Mouse (Mus musculus) limb, embryonic 11.5 days (tissue): ENCODE data around the gene Rbm14. TPM values are rescaled to one million over a fixed set of nuclear protein-coding genes. Genes with fewer than 3 reads are reported as not detected.
"Not testable (repeated sequence)": the region's sequence is repeated elsewhere in the genome, so short reads cannot be mapped to it uniquely, and the experiment has no call there.

Experiments
- ATAC-seq: fragments of 200-750 bp; cut with Nextera tagmentation; 2 replicates; pipeline ENCODE4 v1.8.0; 2017; ENCODE audit warnings: low read depth; ENCODE audit not compliant: insufficient number of reproducible peaks, low FRiP score, low TSS enrichment
- DNase-seq: peaks from one replicate; pipeline ENCODE4 v3.0.0-alpha.2; 2015; ENCODE audit warnings: low spot score
- H3K27ac ChIP-seq: fragments of 300-500 bp; sonication (generic); replicated peaks from 2 replicates; pipeline ENCODE4 v1.5.1; 2014; ENCODE audit warnings: low read depth, mild to moderate bottlenecking, low read length
- H3K27me3 ChIP-seq: fragments of 300-500 bp; sonication (generic); 2 replicates; pipeline ENCODE4 v1.6.1; 2014; ENCODE audit warnings: mild to moderate bottlenecking, low read length, mixed read lengths; ENCODE audit not compliant: control insufficient read depth, insufficient read depth
- H3K36me3 ChIP-seq: fragments of 300-500 bp; sonication (generic); 2 replicates; pipeline ENCODE4 v1.6.1; 2014; ENCODE audit warnings: mild to moderate bottlenecking, low read length, moderate library complexity, mixed read lengths; ENCODE audit not compliant: control insufficient read depth, insufficient read depth
- H3K4me1 ChIP-seq: fragments of 300-500 bp; sonication (generic); 2 replicates; pipeline ENCODE4 v1.6.1; 2014; ENCODE audit warnings: low read length, mixed read lengths; ENCODE audit not compliant: control insufficient read depth, insufficient read depth
- H3K4me2 ChIP-seq: fragments of 300-500 bp; sonication (generic); 2 replicates; pipeline ENCODE4 v1.6.1; 2014; ENCODE audit warnings: low read depth, mild to moderate bottlenecking, moderate library complexity; ENCODE audit not compliant: severe bottlenecking
- H3K4me3 ChIP-seq: fragments of 300-500 bp; sonication (generic); 2 replicates; pipeline ENCODE4 v1.5.1; 2014; ENCODE audit warnings: low read depth, low read length
- H3K9ac ChIP-seq: fragments of 300-500 bp; sonication (generic); 2 replicates; pipeline ENCODE4 v1.6.1; 2014; ENCODE audit warnings: mild to moderate bottlenecking, low read length
- H3K9me3 ChIP-seq: fragments of 300-500 bp; sonication (generic); 2 replicates; pipeline ENCODE4 v1.6.1; 2016; ENCODE audit warnings: low read length; ENCODE audit not compliant: control insufficient read depth
- WGBS: fragments of 180-500 bp; shearing (Covaris S2); extraction: QIAGEN DNeasy Blood & Tissue Kit; methylation state at CpG from one replicate; pipeline ENCODE4 v1.1.7; 2014; 5-methylcytosine and 5-hydroxymethylcytosine counted together
- polyA plus RNA-seq: library from polyadenylated mRNA; unstranded; fragments of >200 nt; fragmentation: Nextera tagmentation; extraction: Ambion mirVana; gene quantifications from 2 replicates; pipeline ENCODE4 v1.2.1, GENCODE M21; 2014

The Rbm14 gene
- polyA plus RNA-seq, 1 experiment from 2014 or later = 119 TPM

- Histone ChIP-seq H3K27me3 (no peaks in the 10 kb centered on the region), H3K27ac (no peak overlapping the region), H3K4me3 (no peak overlapping the region), H3K36me3 (peaks cover 2% of the 10 kb centered on the region; the same call in 1 of the 2 replicates), H3K4me2 (no peak overlapping the region), H3K9ac (no peak overlapping the region), H3K4me1 (no peaks in the 10 kb centered on the region), H3K9me3 (no peaks in the 10 kb centered on the region)
- ATAC-seq = no peak
- 65% methylated on average over 7 of the region's 7 CpGs for WGBS
- no peak for DNase-seq
These were observed 17.7 kb upstream of the Rbm14 start for GRCm38 (mm10) chr19:4829156-4829555.

DNA sequence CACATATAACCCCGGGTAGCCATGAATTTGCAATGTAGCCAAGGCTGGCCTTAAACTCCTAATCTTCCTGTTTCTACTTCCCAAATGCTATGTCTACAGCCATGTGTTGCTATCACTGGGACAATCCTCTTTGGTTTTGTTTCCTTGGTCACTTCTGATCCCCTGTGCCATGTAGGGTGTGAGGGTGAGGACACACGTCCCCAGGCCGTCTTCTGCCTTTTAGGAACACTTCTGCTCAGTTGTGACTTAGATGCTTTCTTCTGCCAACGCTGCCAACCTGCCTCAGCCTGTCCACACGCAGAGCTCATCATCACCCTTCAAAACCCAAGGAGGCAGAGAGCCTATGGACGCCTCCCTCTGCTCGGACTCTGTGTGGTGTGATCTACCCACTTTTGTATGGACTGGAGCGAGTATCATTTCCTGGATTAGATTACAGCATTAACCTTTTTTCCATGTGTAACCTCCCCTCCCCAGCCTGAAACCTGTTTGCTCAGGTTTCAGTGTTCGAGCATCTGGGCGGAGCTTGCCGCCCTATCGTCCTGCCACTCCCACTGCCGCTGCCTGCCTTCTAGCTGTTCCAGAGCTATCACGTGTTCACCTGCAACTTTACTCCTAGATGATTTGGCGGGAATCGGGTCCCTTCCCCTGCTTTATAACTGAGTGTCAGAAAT lies 17.1 kb upstream of the Rbm14 start:
- no peak for DNase-seq
- no peaks in the 10 kb centered on the region for H3K27me3 ChIP-seq
- WGBS = 49% methylated on average over 16 of the region's 16 CpGs
- no peak for ATAC-seq
- peaks cover 2% of the 10 kb centered on the region; the same call in 1 of the 2 replicates for H3K36me3 ChIP-seq
- H3K4me3 ChIP-seq = no peak overlapping the region
- no peaks in the 10 kb centered on the region for H3K9me3 ChIP-seq
- H3K9ac ChIP-seq = no peak overlapping the region
- H3K4me2 ChIP-seq = no peak overlapping the region
- no peaks in the 10 kb centered on the region for H3K4me1 ChIP-seq
- no peak overlapping the region for H3K27ac ChIP-seq

DNA sequence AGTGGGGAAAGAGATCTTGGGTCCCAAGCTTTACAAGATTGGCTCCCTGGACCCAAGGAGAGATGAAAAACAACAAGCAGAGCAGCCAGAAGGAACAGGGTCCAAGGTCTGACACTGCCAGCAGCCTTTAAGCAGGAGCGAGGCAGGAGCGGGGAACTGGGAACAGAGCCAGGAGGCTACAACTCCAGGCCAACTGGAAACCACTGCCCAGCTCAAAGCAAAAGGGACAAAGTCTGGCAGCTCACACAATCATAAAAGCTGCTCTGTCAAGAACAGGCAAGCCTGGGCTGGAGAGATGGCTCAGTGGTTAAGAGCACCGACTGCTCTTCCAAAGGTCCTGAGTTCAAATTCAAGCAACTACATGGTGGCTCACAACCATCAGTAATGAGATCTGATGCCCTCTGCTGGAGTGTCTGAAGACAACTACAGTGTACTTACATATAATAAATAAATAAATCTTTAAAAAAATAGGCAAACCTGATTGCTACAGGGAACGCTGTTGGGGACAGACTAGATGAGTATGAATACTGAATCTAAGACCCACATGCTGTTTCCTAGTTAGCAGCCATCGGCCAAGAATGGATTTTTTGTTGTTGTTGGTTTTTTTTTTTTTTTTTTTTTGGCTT lies 9.4 kb upstream of the Rbm14 start:
- Histone ChIP-seq H3K4me2 (no peak overlapping the region), H3K36me3 (peaks cover 2% of the 10 kb centered on the region; the same call in 1 of the 2 replicates), H3K4me1 (no peaks in the 10 kb centered on the region), H3K9ac (no peak overlapping the region), H3K4me3 (no peak overlapping the region), H3K27me3 (no peaks in the 10 kb centered on the region), H3K27ac (no peak overlapping the region), H3K9me3 (no peaks in the 10 kb centered on the region)
- 84% methylated on average over 5 of the region's 5 CpGs for WGBS
- no peak for ATAC-seq
- no peak for DNase-seq

DNA sequence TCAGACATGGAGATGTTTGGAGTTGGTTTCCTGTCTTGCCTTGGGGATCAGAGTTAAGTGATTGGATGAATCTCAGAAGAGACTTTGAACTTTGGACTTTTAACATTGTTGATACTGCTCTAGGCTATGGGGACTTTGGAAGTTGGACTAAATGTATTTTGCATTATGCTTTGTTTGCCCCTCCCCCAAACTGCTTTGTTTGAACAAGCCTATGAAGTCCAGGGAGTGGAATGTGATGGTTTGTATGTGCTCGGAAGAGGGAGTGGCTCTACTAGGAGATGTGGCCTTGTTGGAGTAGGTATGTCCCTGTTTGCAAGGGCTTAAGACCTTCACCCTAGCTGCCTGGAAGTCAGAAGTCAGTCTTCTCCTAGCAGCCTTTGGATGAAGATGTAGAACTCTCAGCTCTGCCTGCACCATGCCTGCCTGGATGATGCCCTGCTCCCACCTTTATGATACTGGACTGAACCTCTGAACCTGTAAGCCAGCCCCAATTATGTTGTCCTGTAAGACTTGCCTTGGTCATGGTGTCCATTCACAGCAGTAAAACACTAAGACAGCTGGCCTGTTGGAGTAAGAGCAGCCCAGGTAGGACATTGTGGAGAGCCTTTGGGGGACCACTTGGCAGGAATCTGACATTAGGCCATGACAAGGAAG lies 5.9 kb upstream of the Rbm14 start:
- Histone ChIP-seq H3K36me3 (no peaks in the 10 kb centered on the region), H3K4me3 (no peak overlapping the region), H3K27me3 (no peaks in the 10 kb centered on the region), H3K4me2 (no peak overlapping the region), H3K27ac (no peak overlapping the region), H3K4me1 (no peaks in the 10 kb centered on the region), H3K9ac (no peak overlapping the region), H3K9me3 (no peaks in the 10 kb centered on the region)
- ATAC-seq = no peak
- no peak for DNase-seq
- WGBS = 64% methylated on average over 1 of the region's 1 CpGs

DNA sequence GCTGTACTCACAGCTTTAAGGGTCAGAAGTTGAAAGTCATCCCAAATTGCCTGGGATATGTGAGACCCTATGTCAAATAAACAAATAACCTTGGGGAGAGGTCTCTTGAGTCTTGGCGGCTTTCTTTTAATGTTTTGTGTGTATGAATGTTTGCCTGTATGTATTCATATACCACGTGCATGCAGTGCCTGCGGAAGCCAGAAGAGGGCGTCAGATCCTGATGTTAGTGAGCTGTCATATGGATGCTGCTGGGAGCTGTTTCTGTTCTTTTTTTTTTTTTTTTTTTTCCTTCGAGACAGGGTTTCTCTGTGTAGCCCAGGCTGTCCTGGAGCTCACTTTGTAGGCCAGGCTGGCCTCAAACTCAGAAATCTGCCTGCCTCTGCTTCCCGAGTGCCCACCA lies 1.6 kb upstream of the Rbm14 start:
- DNase-seq (peak; percentile 44), ATAC-seq (no peak)
- H3K4me3 ChIP-seq = no peak overlapping the region
- no peaks in the 10 kb centered on the region for H3K27me3 ChIP-seq
- no peak overlapping the region for H3K27ac ChIP-seq
- no peak overlapping the region for H3K9ac ChIP-seq
- no peaks in the 10 kb centered on the region for H3K36me3 ChIP-seq
- no peak overlapping the region for H3K4me2 ChIP-seq
- no peaks in the 10 kb centered on the region for H3K9me3 ChIP-seq
- 81% methylated on average over 6 of the region's 6 CpGs for WGBS
- H3K4me1 ChIP-seq = peaks cover 9% of the 10 kb centered on the region

DNA sequence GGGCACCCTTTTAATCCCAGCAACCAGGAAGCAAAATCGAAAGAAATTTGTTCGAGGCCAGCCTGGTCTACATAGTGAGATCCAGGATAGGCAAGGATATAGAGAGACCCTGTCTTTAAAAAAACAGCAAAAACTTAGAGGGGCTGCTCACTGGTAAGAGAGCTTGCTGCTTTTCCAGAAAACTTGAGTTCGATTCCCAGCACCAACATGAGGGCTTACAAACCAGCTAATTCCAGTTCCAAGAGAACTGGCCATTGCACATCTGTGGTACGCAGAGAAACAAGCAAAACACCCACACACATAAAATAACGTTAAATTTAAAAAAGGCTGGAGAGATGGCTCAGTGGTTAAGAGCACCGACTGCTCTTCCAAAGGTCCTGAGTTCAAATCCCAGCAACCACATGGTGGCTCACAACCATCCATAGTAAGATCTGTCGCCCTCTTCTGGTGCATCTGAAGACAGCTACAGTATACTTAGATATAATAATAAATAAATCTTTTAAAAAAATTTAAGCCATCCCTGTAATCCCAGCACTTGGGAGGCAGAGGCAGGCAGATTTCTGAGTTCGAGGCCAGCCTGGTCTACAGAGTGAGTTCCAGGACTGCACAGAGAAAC lies 1.0 kb upstream of the Rbm14 start:
- Histone ChIP-seq H3K4me3 (peak overlapping the region; percentile 70), H3K9ac (peak overlapping the region; percentile 84), H3K4me2 (peak overlapping the region; percentile 46; the same call in 1 of the 2 replicates)
- H3K27ac ChIP-seq, ATAC-seq, H3K9me3 ChIP-seq, DNase-seq, H3K4me1 ChIP-seq, H3K36me3 ChIP-seq, H3K27me3 ChIP-seq: not testable (repeated sequence)
- 81% methylated on average over 8 of the region's 8 CpGs for WGBS

DNA sequence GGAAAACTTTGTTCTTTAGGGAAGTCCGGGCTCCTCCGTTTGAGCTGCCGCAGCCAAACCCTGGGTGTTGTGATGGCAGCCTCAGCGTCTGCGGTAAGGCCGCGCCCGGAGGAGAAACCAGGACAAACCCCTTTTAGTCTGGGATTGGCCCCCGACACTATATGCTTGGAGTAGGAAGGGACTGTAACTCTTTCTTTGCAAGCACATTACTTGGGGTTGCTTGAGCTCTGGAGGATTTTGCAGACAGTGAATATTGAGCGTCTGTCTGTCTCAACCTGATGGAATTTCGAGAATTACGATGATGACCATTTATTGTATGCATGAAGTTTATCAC lies 442 bp upstream of the Rbm14 start:
- H3K9me3 ChIP-seq = no peaks in the 10 kb centered on the region
- DNase-seq = no peak
- WGBS = 5% methylated on average over 12 of the region's 12 CpGs
- no peaks in the 10 kb centered on the region for H3K27me3 ChIP-seq
- H3K36me3 ChIP-seq = no peaks in the 10 kb centered on the region
- peak overlapping the region; percentile 70 for H3K4me3 ChIP-seq
- H3K4me2 ChIP-seq = peak overlapping the region; percentile 46
- peak; percentile 37; the same call in 1 of the 2 replicates for ATAC-seq
- H3K9ac ChIP-seq = peak overlapping the region; percentile 84
- peak overlapping the region; percentile 88 for H3K27ac ChIP-seq
- H3K4me1 ChIP-seq = peaks cover 9% of the 10 kb centered on the region

DNA sequence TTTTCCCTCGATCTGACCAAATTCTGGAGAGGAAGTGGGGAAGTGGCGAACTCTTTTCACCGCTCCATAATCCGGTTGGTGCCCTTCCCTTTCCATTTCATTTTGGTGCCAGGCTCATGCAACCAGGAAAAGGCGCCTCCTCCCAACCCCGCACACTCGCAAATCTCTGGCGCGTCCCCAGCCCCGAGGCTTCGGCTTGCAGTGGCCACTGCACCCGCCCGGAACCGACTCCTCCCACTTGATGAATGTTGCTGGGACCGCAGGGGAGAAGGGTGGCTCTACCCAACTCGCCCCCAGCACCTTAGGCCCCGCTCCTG lies 730 bp downstream of the Rbm14 start:
- peak overlapping the region; percentile 78 for H3K9ac ChIP-seq
- 0 out of 2 replicates have a peak overlapping the region, but pooled peaks have one; percentile 15 for H3K27ac ChIP-seq
- H3K9me3 ChIP-seq = no peaks in the 10 kb centered on the region
- H3K4me2 ChIP-seq = peak overlapping the region; percentile 71
- no peak; the same call in 1 of the 2 replicates for ATAC-seq
- DNase-seq = no peak
- H3K4me1 ChIP-seq = peaks cover 9% of the 10 kb centered on the region
- 0% methylated on average over 17 of the region's 17 CpGs for WGBS
- no peaks in the 10 kb centered on the region for H3K36me3 ChIP-seq
- no peaks in the 10 kb centered on the region for H3K27me3 ChIP-seq
- peak overlapping the region; percentile 70 for H3K4me3 ChIP-seq
